Comparison of ENCODE assay signal across 9 mouse cellular contexts in genomic region chr19:8897211-8897864, GRCm38 (mm10). TPM values are rescaled to one million over a fixed set of nuclear protein-coding genes. Genes with fewer than 3 reads are reported as not detected.
DNase-seq lines count a peak whose midpoint lies in the region; ATAC-seq and TF ChIP-seq lines count a peak whose summit lies in the region.
"Not testable (repeated sequence)": the region's sequence is repeated elsewhere in the genome, so short reads cannot be mapped to it uniquely, and the experiment has no call there.
"Had no signal": no experiment of that assay in that cellular context is flagged by ENCODE, and none has a peak within 500 bp of the region (broad histone marks: within the 10 kb centered on the region; RNA-seq: fewer than 3 reads in every experiment).

No protein-coding gene starts in this region.

- peak overlapping the region; percentile 80 for H3K4me3 ChIP-seq in cortical plate, adult 2 months (ENCODE audit: insufficient read depth, low read length)
- peak overlapping the region; percentile 60 for H3K4me3 ChIP-seq in hindbrain, embryonic 15.5 days

- DNase-seq in ZHBTc4 (ENCODE audit: low read depth, low spot score) = peak; percentile 79
- DNase-seq in gastrocnemius, postnatal 10 days = peak; percentile 58
- DNase-seq in left cerebral cortex, postnatal 14 days (ENCODE audit: low spot score in 2 of 2) = peak; percentile 19 to 25
- peak; percentile 50 for DNase-seq in lung, postnatal 14 days
- peak; percentile 32 for DNase-seq in ovary, adult 18-20 months (ENCODE audit: low spot score)
- peak; percentile 58 for DNase-seq in urinary bladder, postnatal 14 days (ENCODE audit: low spot score)

- not testable (repeated sequence) for TF ChIP-seq CTCF in cortical plate, adult 2 months (IDR thresholded peaks at IDR 0.05; ENCODE audit: extremely low read depth, insufficient read depth, low read length)

- H3K4me2 ChIP-seq in hindbrain, embryonic 15.5 days = peak overlapping the region; percentile 66

- TF ChIP-seq POLR2A in cortical plate, adult 2 months (IDR thresholded peaks at IDR 0.05; ENCODE audit: extremely low read depth, insufficient read depth, low read length) = not testable (repeated sequence)

- H3K27me3 ChIP-seq in hindbrain, embryonic 15.5 days = not testable (repeated sequence)

- intact Hi-C loops in left cerebral cortex, postnatal 14 days (cut with DNase I) = not testable (repeated sequence)

- H3K27ac ChIP-seq in cortical plate, adult 2 months (ENCODE audit: insufficient read depth, low read length) = 0 out of 2 replicates have a peak overlapping the region, but pooled peaks have one; percentile 23
- peak overlapping the region; percentile 81 for H3K27ac ChIP-seq in hindbrain, embryonic 15.5 days (replicated peaks)

- ATAC-seq in hindbrain, embryonic 15.5 days (ENCODE audit: low FRiP score, low read depth) = peak; percentile 43

- H3K9ac ChIP-seq in hindbrain, embryonic 15.5 days = peak overlapping the region; percentile 84

- H3K9me3 ChIP-seq in hindbrain, embryonic 15.5 days = not testable (repeated sequence)

- 16% methylated on average over 21 of the region's 21 CpGs for WGBS in hindbrain, embryonic 15.5 days

- H3K4me1 ChIP-seq in cortical plate, adult 2 months (ENCODE audit: control insufficient read depth, insufficient read depth, low read length) = not testable (repeated sequence)
- H3K4me1 ChIP-seq in hindbrain, embryonic 15.5 days (replicated peaks) = peaks cover 29% of the 10 kb centered on the region

- peaks cover 11% of the 10 kb centered on the region for H3K36me3 ChIP-seq in hindbrain, embryonic 15.5 days

RNA-seq across cellular contexts. Expression of gene Ganab, which starts 0.5 kb away (rescaled TPM):
- polyA plus RNA-seq in cortical plate, adult 2 months (2012; rRNA removed) = 87.5 and 89.8 TPM in 2 replicates
- total RNA-seq in gastrocnemius, postnatal 10 days (2021) = 10 to 100 TPM; 42.1 to 58.8 TPM
- polyA plus RNA-seq in hindbrain, embryonic 15.5 days (2015; fragmentation: Nextera tagmentation; extraction: Ambion mirVana) = 83.0 and 84.9 TPM in 2 replicates
- total RNA-seq in left cerebral cortex, postnatal 14 days (2021) = 100 to 1,000 TPM in 1 of 2 experiments, 10 to 100 TPM in 1; 97.6 to 104 TPM

RNA-seq across cellular contexts. Expression of gene Ints5, which starts 4.5 kb away (rescaled TPM):
- 16.1 and 16.7 TPM in 2 replicates for polyA plus RNA-seq in cortical plate, adult 2 months (2012; rRNA removed)
- 10 to 100 TPM; 10.7 to 14.6 TPM for total RNA-seq in gastrocnemius, postnatal 10 days (2021)
- 33.0 and 35.3 TPM in 2 replicates for polyA plus RNA-seq in hindbrain, embryonic 15.5 days (2015; fragmentation: Nextera tagmentation; extraction: Ambion mirVana)
- total RNA-seq in left cerebral cortex, postnatal 14 days (2021) = 10 to 100 TPM; 23.0 to 23.4 TPM

RNA-seq across cellular contexts. Expression of gene Gm49416, which starts 8.6 kb away (rescaled TPM):
- polyA plus RNA-seq in cortical plate, adult 2 months (2012; rRNA removed) = not detected in 2 replicates
- total RNA-seq in gastrocnemius, postnatal 10 days (2021) = 1 to 10 TPM in 1 of 2 experiments, not detected in 1; 3.3 TPM
- not detected in 2 replicates for polyA plus RNA-seq in hindbrain, embryonic 15.5 days (2015; fragmentation: Nextera tagmentation; extraction: Ambion mirVana)
- 1 to 10 TPM; 2.4 to 4.3 TPM for total RNA-seq in left cerebral cortex, postnatal 14 days (2021)
- total RNA-seq: neutrophil, adult 5-6 weeks had no signal

RNA-seq across cellular contexts. Expression of gene 1810009A15Rik, which starts 8.7 kb away (rescaled TPM):
- polyA plus RNA-seq in cortical plate, adult 2 months (2012; rRNA removed) = 40.1 and 41.3 TPM in 2 replicates
- total RNA-seq in gastrocnemius, postnatal 10 days (2021) = 10 to 100 TPM; 25.6 to 29.6 TPM
- polyA plus RNA-seq in hindbrain, embryonic 15.5 days (2015; fragmentation: Nextera tagmentation; extraction: Ambion mirVana) = 45.3 and 51.6 TPM in 2 replicates
- 10 to 100 TPM; 15.9 to 22.2 TPM for total RNA-seq in left cerebral cortex, postnatal 14 days (2021)

RNA-seq across cellular contexts. Expression of gene Gm49403, which starts 13.6 kb away (rescaled TPM):
- not detected in 2 replicates for polyA plus RNA-seq in cortical plate, adult 2 months (2012; rRNA removed)
- not detected for total RNA-seq in gastrocnemius, postnatal 10 days (2021)
- polyA plus RNA-seq in hindbrain, embryonic 15.5 days (2015; fragmentation: Nextera tagmentation; extraction: Ambion mirVana) = not detected in 2 replicates
- total RNA-seq in left cerebral cortex, postnatal 14 days (2021) = not detected
- total RNA-seq: neutrophil, adult 5-6 weeks had no signal

Comparison
In these comparisons a context has a peak if more than half of its experiments do, and no peak if none do; other contexts are left out.
1. Peak in every context shown above with its lines: DNase-seq, ATAC-seq, H3K4me3 ChIP-seq and H3K27ac ChIP-seq.
2. DNase-seq: peak in every context shown above with its lines; median percentile 79 in ZHBTc4; 58 in gastrocnemius, postnatal 10 days; 58 in urinary bladder, postnatal 14 days; 50 in lung, postnatal 14 days; 32 in ovary, adult 18-20 months; 22 in left cerebral cortex, postnatal 14 days.